Mouse (Mus musculus) myocyte (in vitro differentiated cells): ENCODE results near the gene Pkdcc.

Experiments
- E2F4 ChIP-seq: IDR thresholded peaks from one replicate; pipeline ENCODE4 v1.6.1; 2011; ENCODE audit warnings: mild to moderate bottlenecking, control low read depth, moderate library complexity; ENCODE audit not compliant: insufficient read depth
- MAX ChIP-seq: IDR thresholded peaks from one replicate; pipeline ENCODE4 v1.6.1; 2011; ENCODE audit warnings: low read depth, mild to moderate bottlenecking, control low read depth
- POLR2A ChIP-seq: IDR thresholded peaks from one replicate; pipeline ENCODE4 v1.6.1; 2011; ENCODE audit warnings: low read depth, mild to moderate bottlenecking, control low read depth, moderate library complexity; ENCODE audit not compliant: insufficient read length
- POLR2AphosphoS2 ChIP-seq: IDR thresholded peaks from one replicate; pipeline ENCODE4 v1.6.1; 2011; ENCODE audit warnings: low read depth, control low read depth; ENCODE audit not compliant: insufficient read length
- REST ChIP-seq: IDR thresholded peaks from one replicate; pipeline ENCODE4 v1.6.1; 2011; ENCODE audit warnings: mild to moderate bottlenecking, control low read depth, moderate library complexity; ENCODE audit not compliant: insufficient read depth, insufficient read length
- TCF12 ChIP-seq: IDR thresholded peaks from one replicate; pipeline ENCODE4 v1.6.1; 2011; ENCODE audit warnings: mild to moderate bottlenecking, control low read depth; ENCODE audit not compliant: poor library complexity, insufficient read depth, severe bottlenecking
- USF1 ChIP-seq: IDR thresholded peaks from one replicate; pipeline ENCODE4 v1.6.1; 2011; ENCODE audit warnings: low read depth, mild to moderate bottlenecking, control low read depth, moderate library complexity

DNA sequence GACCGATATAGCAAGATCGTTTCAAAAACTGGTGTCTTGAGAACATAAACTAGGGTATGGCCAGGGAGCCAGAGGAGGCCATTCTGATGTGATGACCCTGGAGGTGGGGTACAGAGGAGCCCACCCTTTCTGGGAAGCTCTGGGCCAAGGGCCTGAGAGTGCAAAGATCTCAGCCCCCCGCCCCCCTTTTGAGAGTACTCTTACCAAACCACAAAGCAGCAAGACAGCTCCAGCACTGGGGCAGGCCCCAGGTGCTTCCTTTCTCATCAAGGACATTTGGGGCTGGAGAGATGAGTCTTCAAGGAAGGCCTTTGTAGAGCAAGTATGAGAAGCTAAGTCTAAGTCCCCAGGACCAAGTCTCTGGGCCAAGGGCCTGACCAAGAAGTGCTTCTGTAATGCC, 7.8 kb upstream of the Pkdcc start:
- TF ChIP-seq TCF12: no peak
- TF ChIP-seq POLR2A: no peak
- TF ChIP-seq E2F4: no peak
- TF ChIP-seq POLR2AphosphoS2: no peak
- no peak for TF ChIP-seq MAX
- TF ChIP-seq REST: no peak
- TF ChIP-seq USF1: no peak
